Mouse (Mus musculus): ENCODE data around the gene Dnah5. TPM values are rescaled to one million over a fixed set of nuclear protein-coding genes. Genes with fewer than 3 reads are reported as not detected.
"Not testable (repeated sequence)": the region's sequence is repeated elsewhere in the genome, so short reads cannot be mapped to it uniquely, and the experiment has no call there.

The Dnah5 gene
- polyA plus RNA-seq, 1 experiment: not detected

DNA sequence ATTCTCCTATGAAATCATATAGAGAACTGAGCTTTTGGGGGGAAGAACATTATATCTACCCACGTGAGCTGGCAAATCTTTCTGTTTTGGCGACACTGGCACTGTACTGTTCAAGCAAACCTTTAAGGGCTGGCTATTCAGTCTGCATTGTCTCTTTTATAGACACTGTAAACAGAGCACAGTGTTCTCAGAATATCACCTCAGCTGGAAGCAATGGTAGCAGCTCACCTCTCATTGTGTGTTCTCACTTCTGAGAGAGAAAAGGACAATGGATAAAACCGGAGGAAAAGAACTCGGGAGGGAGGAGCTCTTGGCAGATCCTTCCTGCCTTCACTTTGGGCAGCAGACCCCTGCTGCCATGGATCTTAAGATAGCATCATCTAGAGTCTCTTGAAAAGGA, 137.6 kb downstream of the Dnah5 start:
- TF ChIP-seq POLR2A (IDR thresholded peaks at IDR 0.05; ENCODE audit: borderline replicate concordance, low read depth, low read length) (no peak), CTCF (IDR thresholded peaks at IDR 0.05; ENCODE audit: low read depth, low read length) (no peak)
- Histone ChIP-seq H3K27ac (ENCODE audit: insufficient read depth, low read depth, low read length) (no peak overlapping the region), H3K4me1 (ENCODE audit: control insufficient read depth, insufficient read depth, low read length) (no peaks in the 10 kb centered on the region), H3K4me3 (ENCODE audit: insufficient read depth, low read length) (no peak overlapping the region)

DNA sequence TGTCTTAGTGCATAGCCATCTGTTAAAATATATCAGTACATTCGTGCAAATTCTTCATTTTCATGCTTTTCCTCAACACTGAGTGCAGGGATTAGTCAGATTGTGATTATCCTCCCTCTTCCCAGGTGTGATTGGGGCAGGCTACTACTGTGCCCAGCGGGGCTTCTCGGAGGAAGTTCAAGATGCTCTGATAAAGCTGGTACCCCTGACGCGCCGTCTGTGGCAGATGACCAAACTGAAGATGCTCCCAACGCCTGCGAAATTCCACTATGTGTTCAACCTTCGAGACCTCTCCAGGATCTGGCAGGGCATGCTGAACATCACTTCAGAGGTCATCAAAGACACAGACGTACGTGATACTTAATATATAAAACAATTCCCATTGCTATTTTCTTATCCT, 164.0 kb downstream of the Dnah5 start:
- TF ChIP-seq POLR2A (IDR thresholded peaks at IDR 0.05; ENCODE audit: borderline replicate concordance, low read depth, low read length) (no peak), CTCF (IDR thresholded peaks at IDR 0.05; ENCODE audit: low read depth, low read length) (no peak)
- Histone ChIP-seq H3K4me1 (ENCODE audit: control insufficient read depth, insufficient read depth, low read length) (no peaks in the 10 kb centered on the region), H3K4me3 (ENCODE audit: insufficient read depth, low read length) (no peak overlapping the region), H3K27ac (ENCODE audit: insufficient read depth, low read depth, low read length) (no peak overlapping the region)

DNA sequence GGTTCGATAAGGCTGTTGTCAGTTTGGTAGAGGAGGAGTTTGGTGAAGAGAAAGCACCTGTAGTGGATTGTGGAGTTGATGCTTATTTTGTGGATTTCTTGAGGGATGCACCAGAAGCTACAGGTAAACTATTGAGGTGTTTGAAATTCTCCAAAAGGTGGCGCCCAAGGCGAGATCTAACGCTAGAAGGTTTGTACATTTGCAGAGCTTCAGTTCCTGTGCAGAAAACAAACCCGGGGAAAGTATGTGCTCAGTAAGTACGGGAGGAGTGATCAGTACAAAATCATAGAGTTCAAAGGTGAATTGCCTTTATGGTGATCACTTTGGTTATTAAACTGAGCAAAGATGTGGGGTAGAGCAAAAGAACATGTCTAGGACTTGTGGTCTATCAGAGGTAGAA, 166.9 kb downstream of the Dnah5 start:
- TF ChIP-seq CTCF (IDR thresholded peaks at IDR 0.05; ENCODE audit: low read depth, low read length) (no peak), POLR2A (IDR thresholded peaks at IDR 0.05; ENCODE audit: borderline replicate concordance, low read depth, low read length) (no peak)
- H3K4me3 ChIP-seq (ENCODE audit: insufficient read depth, low read length): no peak overlapping the region

DNA sequence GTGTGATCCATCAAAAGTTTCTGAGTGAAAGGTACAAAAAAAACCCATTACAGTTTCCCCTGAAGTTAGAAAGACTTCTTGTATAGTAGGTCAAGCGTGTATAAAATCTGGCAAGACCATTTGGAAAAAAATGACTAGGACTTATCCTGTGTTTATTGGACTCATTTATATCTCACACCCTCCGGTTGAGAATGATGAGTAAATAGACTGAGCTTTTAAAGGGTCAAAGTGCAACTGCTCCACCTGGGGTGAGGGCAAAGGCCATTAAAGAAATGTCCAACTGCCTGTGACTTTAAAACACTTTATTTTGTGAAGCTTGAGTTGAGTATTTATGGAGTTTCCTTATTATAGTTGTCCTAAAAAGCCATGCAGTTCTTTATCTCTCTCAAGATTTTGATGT, 168.0 kb downstream of the Dnah5 start:
- Histone ChIP-seq H3K27ac (ENCODE audit: insufficient read depth, low read depth, low read length) (no peak overlapping the region), H3K4me3 (ENCODE audit: insufficient read depth, low read length) (no peak overlapping the region), H3K4me1 (ENCODE audit: control insufficient read depth, insufficient read depth, low read length) (peaks cover 9% of the 10 kb centered on the region)
- no peak for TF ChIP-seq POLR2A (IDR thresholded peaks at IDR 0.05; ENCODE audit: borderline replicate concordance, low read depth, low read length)
- TF ChIP-seq CTCF (IDR thresholded peaks at IDR 0.05; ENCODE audit: low read depth, low read length): no peak

More for the DNA sequence above, 166.9 kb downstream of the Dnah5 start:
- H3K27ac ChIP-seq (ENCODE audit: insufficient read depth, low read depth, low read length): no peak overlapping the region
- peaks cover 9% of the 10 kb centered on the region for H3K4me1 ChIP-seq (ENCODE audit: control insufficient read depth, insufficient read depth, low read length)

DNA sequence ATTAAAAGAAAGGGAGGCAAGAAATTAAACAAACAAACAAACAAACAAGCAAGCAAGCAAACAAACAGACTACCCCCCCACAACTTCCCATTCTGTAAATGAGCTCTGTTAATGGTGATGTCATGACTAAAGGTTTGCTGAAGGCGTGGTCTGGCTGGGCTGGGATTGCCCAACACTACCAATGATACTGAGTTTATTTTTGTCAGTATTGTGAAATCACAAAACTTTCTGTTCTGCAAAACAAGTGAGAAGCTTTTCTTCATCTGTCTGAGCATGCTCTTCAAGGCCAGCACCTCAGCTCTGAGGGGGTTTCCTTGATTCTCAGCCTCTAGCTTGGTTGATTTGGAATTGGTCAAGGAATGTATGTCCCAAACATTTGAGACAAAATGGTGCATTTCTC, 170.8 kb downstream of the Dnah5 start:
- H3K4me3 ChIP-seq (ENCODE audit: insufficient read depth, low read length): no peak overlapping the region
- H3K27ac ChIP-seq (ENCODE audit: insufficient read depth, low read depth, low read length): peak overlapping the region; percentile 95
- H3K4me1 ChIP-seq (ENCODE audit: control insufficient read depth, insufficient read depth, low read length): peaks cover 9% of the 10 kb centered on the region
- no peak for TF ChIP-seq CTCF (IDR thresholded peaks at IDR 0.05; ENCODE audit: low read depth, low read length)
- no peak for TF ChIP-seq POLR2A (IDR thresholded peaks at IDR 0.05; ENCODE audit: borderline replicate concordance, low read depth, low read length)

DNA sequence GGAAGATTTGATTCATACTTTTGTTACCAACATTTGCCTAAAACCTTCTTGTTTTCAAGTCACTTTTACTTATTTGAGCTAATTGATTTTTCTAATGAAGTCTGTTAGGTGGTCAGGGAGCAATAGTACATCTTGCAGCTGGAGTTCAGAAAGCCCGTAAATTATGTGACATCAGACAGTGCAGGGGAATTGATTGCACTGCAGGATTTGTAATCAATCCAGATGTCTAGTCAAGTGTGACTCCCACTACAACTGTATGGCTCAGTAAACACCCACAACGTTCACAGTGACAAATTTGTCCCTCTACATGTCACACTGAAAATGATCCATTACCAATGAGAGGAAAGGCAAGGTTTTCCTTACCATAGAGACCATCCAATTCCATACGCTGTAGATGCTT, 177.4 kb downstream of the Dnah5 start:
- Histone ChIP-seq H3K4me1 (ENCODE audit: control insufficient read depth, insufficient read depth, low read length) (no peaks in the 10 kb centered on the region), H3K27ac (ENCODE audit: insufficient read depth, low read depth, low read length) (no peak overlapping the region), H3K4me3 (ENCODE audit: insufficient read depth, low read length) (no peak overlapping the region)
- TF ChIP-seq CTCF (IDR thresholded peaks at IDR 0.05; ENCODE audit: low read depth, low read length): no peak
- no peak for TF ChIP-seq POLR2A (IDR thresholded peaks at IDR 0.05; ENCODE audit: borderline replicate concordance, low read depth, low read length)

DNA sequence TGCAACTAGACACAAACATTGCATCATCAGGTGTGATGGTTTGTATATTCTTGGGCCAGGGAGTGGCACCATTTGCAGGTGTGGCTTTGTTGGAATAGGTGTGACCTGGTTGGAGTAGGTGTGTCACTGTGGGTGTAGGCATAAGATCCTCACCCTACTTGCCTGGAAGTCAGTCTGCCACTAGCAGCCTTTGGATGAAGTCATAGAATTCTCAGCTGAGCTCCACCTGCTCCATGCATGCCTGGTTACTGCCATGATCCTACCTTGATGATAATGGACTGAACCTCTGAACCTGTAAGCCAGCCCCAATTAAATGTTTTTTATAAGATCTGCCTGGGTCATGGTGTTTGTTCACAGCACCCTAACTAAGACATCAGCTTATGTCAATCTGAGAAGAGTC, 190.2 kb downstream of the Dnah5 start:
- H3K4me1 ChIP-seq (ENCODE audit: control insufficient read depth, insufficient read depth, low read length); H3K4me3 ChIP-seq (ENCODE audit: insufficient read depth, low read length); H3K27ac ChIP-seq (ENCODE audit: insufficient read depth, low read depth, low read length): not testable (repeated sequence)

DNA sequence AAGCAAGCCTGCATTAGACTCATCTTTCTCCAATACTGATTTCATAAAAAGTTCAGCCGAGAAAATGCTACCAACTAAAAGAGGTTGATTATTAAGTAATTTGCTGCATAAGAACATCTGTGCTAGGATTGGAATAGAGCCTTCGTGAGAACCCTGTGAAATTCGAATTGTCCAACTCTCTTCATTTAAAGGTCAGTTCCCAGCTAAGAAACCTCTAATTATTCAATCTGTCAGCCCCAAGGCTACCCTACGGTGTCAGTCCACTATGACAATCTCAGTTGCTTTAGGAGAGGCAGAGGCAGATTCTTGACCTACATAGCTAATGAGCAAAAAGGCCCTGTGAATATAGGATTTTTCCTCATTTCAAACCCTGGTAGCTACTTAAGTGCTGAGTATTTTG, 191.9 kb downstream of the Dnah5 start:
- peaks cover 5% of the 10 kb centered on the region for H3K4me1 ChIP-seq (ENCODE audit: control insufficient read depth, insufficient read depth, low read length)
- no peak overlapping the region for H3K4me3 ChIP-seq (ENCODE audit: insufficient read depth, low read length)
- H3K27ac ChIP-seq (ENCODE audit: insufficient read depth, low read depth, low read length): no peak overlapping the region
- TF ChIP-seq POLR2A (IDR thresholded peaks at IDR 0.05; ENCODE audit: borderline replicate concordance, low read depth, low read length) (no peak), CTCF (IDR thresholded peaks at IDR 0.05; ENCODE audit: low read depth, low read length) (no peak)

DNA sequence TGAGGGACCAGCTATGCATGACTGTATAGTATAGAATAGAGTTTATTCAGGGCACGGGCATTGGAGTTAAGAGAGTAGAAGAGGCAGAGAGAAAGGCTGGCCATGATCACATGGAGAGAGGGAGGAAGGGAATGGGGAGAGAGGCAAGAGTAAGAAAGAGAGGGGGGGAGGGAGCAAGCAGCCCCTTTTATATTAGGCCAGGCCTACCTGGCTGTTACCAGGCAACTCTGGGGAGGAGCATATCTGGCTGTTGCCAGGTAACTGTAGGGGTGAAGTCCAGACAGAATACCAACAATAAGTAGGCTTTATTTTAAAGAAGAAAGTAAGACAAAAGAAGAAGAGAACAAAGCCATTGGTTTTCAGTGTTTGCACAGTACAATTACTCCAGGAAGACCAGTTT, 194.9 kb downstream of the Dnah5 start:
- TF ChIP-seq POLR2A (IDR thresholded peaks at IDR 0.05; ENCODE audit: borderline replicate concordance, low read depth, low read length) (no peak), CTCF (IDR thresholded peaks at IDR 0.05; ENCODE audit: low read depth, low read length) (no peak)
- Histone ChIP-seq H3K4me1 (ENCODE audit: control insufficient read depth, insufficient read depth, low read length) (peaks cover 5% of the 10 kb centered on the region), H3K4me3 (ENCODE audit: insufficient read depth, low read length) (no peak overlapping the region), H3K27ac (ENCODE audit: insufficient read depth, low read depth, low read length) (no peak overlapping the region)

DNA sequence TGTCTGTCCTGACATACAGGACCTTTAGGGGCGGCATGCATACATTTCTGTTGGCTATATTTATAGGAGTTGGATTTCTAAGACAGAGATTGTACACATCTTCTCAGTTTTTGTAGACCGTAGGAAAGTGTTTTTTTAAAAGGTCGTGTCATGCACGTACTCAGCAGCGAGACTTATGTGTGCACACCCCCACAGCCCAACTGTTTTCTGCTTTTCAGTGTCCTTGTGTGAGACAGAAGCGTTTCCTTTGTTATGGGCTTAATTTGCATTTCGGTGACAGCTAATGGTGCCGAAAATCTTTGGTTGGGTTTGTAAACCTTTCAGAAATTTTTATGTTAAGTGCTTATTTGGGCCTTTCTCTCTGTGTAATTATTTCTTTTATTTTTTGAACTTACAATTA, 195.7 kb downstream of the Dnah5 start:
- no peak overlapping the region for H3K27ac ChIP-seq (ENCODE audit: insufficient read depth, low read depth, low read length)
- no peak for TF ChIP-seq CTCF (IDR thresholded peaks at IDR 0.05; ENCODE audit: low read depth, low read length)
- TF ChIP-seq POLR2A (IDR thresholded peaks at IDR 0.05; ENCODE audit: borderline replicate concordance, low read depth, low read length): no peak
- H3K4me1 ChIP-seq (ENCODE audit: control insufficient read depth, insufficient read depth, low read length): peaks cover 5% of the 10 kb centered on the region
- no peak overlapping the region for H3K4me3 ChIP-seq (ENCODE audit: insufficient read depth, low read length)

DNA sequence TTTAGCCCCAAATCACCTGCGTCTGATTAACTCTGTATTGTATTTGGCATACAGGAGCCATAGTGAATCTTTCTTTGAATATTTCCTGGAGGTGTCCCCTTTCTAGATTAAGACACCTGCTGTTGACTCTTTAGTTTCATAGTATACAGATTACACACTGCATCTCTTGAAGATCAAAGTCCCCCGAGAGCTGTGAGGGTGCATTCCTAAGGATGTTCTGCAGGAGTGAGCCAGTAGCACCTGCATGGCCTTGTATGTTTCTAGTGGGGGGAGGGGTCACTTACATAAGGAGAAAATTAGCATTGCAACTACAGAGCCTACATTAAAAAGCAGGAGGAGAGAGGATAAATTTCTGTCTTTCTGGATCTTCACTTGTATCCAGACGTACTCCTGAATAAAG, 201.1 kb downstream of the Dnah5 start:
- H3K27ac ChIP-seq (ENCODE audit: insufficient read depth, low read depth, low read length): no peak overlapping the region
- no peak overlapping the region for H3K4me3 ChIP-seq (ENCODE audit: insufficient read depth, low read length)
- TF ChIP-seq CTCF (IDR thresholded peaks at IDR 0.05; ENCODE audit: low read depth, low read length): no peak
- TF ChIP-seq POLR2A (IDR thresholded peaks at IDR 0.05; ENCODE audit: borderline replicate concordance, low read depth, low read length): no peak
- H3K4me1 ChIP-seq (ENCODE audit: control insufficient read depth, insufficient read depth, low read length): peaks cover 2% of the 10 kb centered on the region; the same call in 1 of the 2 replicates

Data from bone marrow macrophage, adult 2 months (primary cell).